Mouse (Mus musculus) testis, adult 2 months (tissue): ENCODE measurements around the gene Fat3.

Source experiments
- CTCF ChIP-seq: fragments of 200-500 bp; IDR thresholded peaks from 2 replicates; pipeline ENCODE4 v1.5.1; 2012; ENCODE audit warnings: low read depth, mild to moderate bottlenecking, inconsistent platforms, low read length, moderate library complexity; ENCODE audit not compliant: control insufficient read depth, insufficient read depth, insufficient replicate concordance
- POLR2A ChIP-seq: fragments of 200-500 bp; IDR thresholded peaks from 2 replicates; pipeline ENCODE4 v1.6.1; 2012; ENCODE audit warnings: low read depth, mild to moderate bottlenecking, inconsistent platforms, low read length, moderate library complexity; ENCODE audit not compliant: control insufficient read depth

- TF ChIP-seq CTCF: no peak
- TF ChIP-seq POLR2A: no peak
These were observed 437.6 kb downstream of the Fat3 start for GRCm38 (mm10) chr9:16063447-16063846.
